1 mouse cellular context compared by ENCODE assay signal in genomic region chr3:127793022-127793421, GRCm38 (mm10).
TF ChIP-seq lines count a peak whose summit lies in the region.

No protein-coding gene starts in this region.

TF ChIP-seq in MEL, 35 proteins besides CTCF, POLR2A, EP300 and RAD21 (continued from another document):
- TF ChIP-seq BHLHE40 (IDR thresholded peaks at IDR 0.05; ENCODE audit: borderline replicate concordance, low read depth, low read length) (no peak), ELF1 (IDR thresholded peaks at IDR 0.05; ENCODE audit: low read depth, low read length) (no peak), HCFC1 (IDR thresholded peaks at IDR 0.05; ENCODE audit: low read depth, low read length) (no peak), ZKSCAN1 (IDR thresholded peaks at IDR 0.05; ENCODE audit: low read depth, low read length) (no peak), MYB (IDR thresholded peaks at IDR 0.05; ENCODE audit: low read depth, low read length) (no peak), ZNF384 (IDR thresholded peaks at IDR 0.05; ENCODE audit: low read depth, low read length) (peak; percentile 67; the same call in 1 of the 2 replicates)
